Mouse (Mus musculus): Measurements from ENCODE around the gene Ankrd33. TPM values are rescaled to one million over a fixed set of nuclear protein-coding genes. Genes with fewer than 3 reads are reported as not detected.

The Ankrd33 gene
- total and polyA plus RNA-seq, 3 experiments = not detected

DNA sequence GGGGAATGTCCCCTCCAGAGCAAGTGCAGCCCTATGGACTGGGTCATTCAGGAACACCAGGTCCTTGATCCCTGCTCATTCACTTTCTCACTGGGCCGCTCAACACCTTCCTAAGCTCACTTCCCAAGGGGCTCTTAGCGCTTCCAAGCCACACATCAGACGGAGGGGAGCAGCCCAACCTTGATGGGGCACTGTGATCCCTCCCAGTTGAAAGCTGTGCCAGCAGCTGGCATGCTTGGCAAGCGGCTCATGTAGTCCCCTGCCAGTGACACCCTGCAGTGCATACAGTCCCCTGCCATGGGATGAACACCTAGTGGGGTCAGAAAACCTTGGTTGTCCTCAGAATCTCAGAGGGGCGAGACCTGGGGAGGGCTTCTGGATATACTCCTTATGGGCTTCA, 41.5 kb upstream of the Ankrd33 start:
- DNase-seq (ENCODE audit: low read depth, low spot score) = no peak
- Histone ChIP-seq H3K9me3 (replicated peaks; ENCODE audit: insufficient read depth, low read length) (no peaks in the 10 kb centered on the region), H3K4me3 (ENCODE audit: control insufficient read depth in 1 of 2, insufficient read depth in 1 of 2, low read depth in 2 of 2, low read length in 2 of 2) (no peak overlapping the region), H3K27ac (ENCODE audit: control insufficient read depth, low read depth, low read length) (no peak overlapping the region), H3K36me3 (ENCODE audit: control insufficient read depth in 1 of 2, insufficient read depth in 2 of 2, low read length in 2 of 2) (no peaks in the 10 kb centered on the region), H3K27me3 (ENCODE audit: control insufficient read depth in 1 of 2, insufficient read depth in 2 of 2, low read length in 2 of 2) (peaks cover 8 to 24% of the 10 kb centered on the region in 2 experiments), H3K4me1 (ENCODE audit: control insufficient read depth in 1 of 2, insufficient read depth in 2 of 2, low read length in 2 of 2) (no peaks in the 10 kb centered on the region), H3K79me2 (ENCODE audit: control insufficient read depth, insufficient read depth, low read length, poor library complexity) (no peaks in the 10 kb centered on the region), H3K9ac (ENCODE audit: control insufficient read depth, low read depth, low read length, poor library complexity, severe bottlenecking) (no peak overlapping the region)
- no peak for TF ChIP-seq POLR2A (IDR thresholded peaks at IDR 0.05; ENCODE audit: control insufficient read depth in 1 of 2, insufficient read depth in 1 of 2, low read depth in 1 of 2, low read length in 2 of 2, poor library complexity in 1 of 2)
- no peak for TF ChIP-seq ZC3H11A (IDR thresholded peaks at IDR 0.05; ENCODE audit: low read depth, low read length)
- TF ChIP-seq GABPA (IDR thresholded peaks at IDR 0.05; ENCODE audit: low read depth, low read length) = no peak
- no peak for TF ChIP-seq SMC3 (IDR thresholded peaks at IDR 0.05; ENCODE audit: low read depth, low read length)
- no peak for TF ChIP-seq POLR2AphosphoS2 (IDR thresholded peaks at IDR 0.05; ENCODE audit: low read length)
- no peak for TF ChIP-seq ZKSCAN1 (IDR thresholded peaks at IDR 0.05; ENCODE audit: low read depth, low read length)
- TF ChIP-seq ZNF384 (IDR thresholded peaks at IDR 0.05; ENCODE audit: low read depth, low read length) = no peak
- no peak for TF ChIP-seq CHD1 (IDR thresholded peaks at IDR 0.05; ENCODE audit: low read depth, low read length)
- no peak for TF ChIP-seq NRF1 (IDR thresholded peaks at IDR 0.05; ENCODE audit: insufficient read depth, low read depth, low read length, poor library complexity, severe bottlenecking)
- TF ChIP-seq TCF12 (IDR thresholded peaks at IDR 0.05; ENCODE audit: low read depth, low read length) = no peak
- no peak for TF ChIP-seq SIN3A (IDR thresholded peaks at IDR 0.05; ENCODE audit: low read length)

DNA sequence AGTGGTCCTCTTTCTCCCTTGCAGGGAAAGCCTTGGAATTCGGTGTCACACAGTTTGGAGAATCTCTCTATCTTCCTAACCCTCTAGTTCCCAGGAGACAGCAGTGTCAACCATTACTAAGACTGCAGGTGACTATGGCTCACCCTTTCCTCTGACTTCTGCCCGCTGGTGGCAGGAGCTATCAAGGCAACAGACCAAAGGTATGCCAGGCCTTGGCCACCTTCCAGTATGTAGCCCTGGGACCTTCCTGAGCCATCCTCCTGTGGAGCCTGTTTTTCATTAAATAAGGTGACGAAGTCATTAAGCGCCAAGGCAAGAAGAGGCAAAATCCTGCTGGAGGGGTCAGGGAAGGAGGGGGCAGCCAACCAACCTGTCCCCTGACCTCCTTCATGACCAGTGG, 40.4 kb upstream of the Ankrd33 start:
- H3K27me3 ChIP-seq (ENCODE audit: control insufficient read depth in 1 of 2, insufficient read depth in 2 of 2, low read length in 2 of 2) = peaks cover 8 to 17% of the 10 kb centered on the region in 2 experiments
- no peak overlapping the region for H3K4me3 ChIP-seq (ENCODE audit: control insufficient read depth in 1 of 2, insufficient read depth in 1 of 2, low read depth in 2 of 2, low read length in 2 of 2)

More for the DNA sequence above, 40.4 kb upstream of the Ankrd33 start:
- DNase-seq (ENCODE audit: low read depth, low spot score) = no peak
- H3K4me1 ChIP-seq (ENCODE audit: control insufficient read depth in 1 of 2, insufficient read depth in 2 of 2, low read length in 2 of 2) = no peaks in the 10 kb centered on the region
- TF ChIP-seq CTCF (IDR thresholded peaks at IDR 0.05 in 2 of 3, conservative IDR thresholded peaks at IDR 0.05 in 1 of 3; ENCODE audit: control insufficient read depth in 1 of 3, insufficient read depth in 1 of 3, low read depth in 2 of 3, low read length in 3 of 3, poor library complexity in 1 of 3, severe bottlenecking in 1 of 3) (no peak), MYC (IDR thresholded peaks at IDR 0.05; ENCODE audit: low read depth, low read length) (no peak), ETS1 (IDR thresholded peaks at IDR 0.05; ENCODE audit: low read depth, low read length) (no peak), TAL1 (IDR thresholded peaks at IDR 0.05; ENCODE audit: low read length) (no peak), GABPA (IDR thresholded peaks at IDR 0.05; ENCODE audit: low read depth, low read length) (no peak), BHLHE40 (IDR thresholded peaks at IDR 0.05; ENCODE audit: borderline replicate concordance, low read depth, low read length) (no peak), E2F4 (IDR thresholded peaks at IDR 0.05; ENCODE audit: borderline replicate concordance, low read depth, low read length) (no peak), NRF1 (IDR thresholded peaks at IDR 0.05; ENCODE audit: insufficient read depth, low read depth, low read length, poor library complexity, severe bottlenecking) (no peak), ZNF384 (IDR thresholded peaks at IDR 0.05; ENCODE audit: low read depth, low read length) (no peak), ZKSCAN1 (IDR thresholded peaks at IDR 0.05; ENCODE audit: low read depth, low read length) (no peak), TCF12 (IDR thresholded peaks at IDR 0.05; ENCODE audit: low read depth, low read length) (no peak), MAX (IDR thresholded peaks at IDR 0.05; ENCODE audit: low read length) (no peak), USF1 (IDR thresholded peaks at IDR 0.05; ENCODE audit: low read depth, low read length) (no peak), EP300 (IDR thresholded peaks at IDR 0.05; ENCODE audit: low read depth in 1 of 2, low read length in 2 of 2) (no peak), MYB (IDR thresholded peaks at IDR 0.05; ENCODE audit: low read depth, low read length) (no peak)
- no peaks in the 10 kb centered on the region for H3K36me3 ChIP-seq (ENCODE audit: control insufficient read depth in 1 of 2, insufficient read depth in 2 of 2, low read length in 2 of 2)
- H3K27ac ChIP-seq (ENCODE audit: control insufficient read depth, low read depth, low read length) = no peak overlapping the region
- no peaks in the 10 kb centered on the region for H3K9me3 ChIP-seq (replicated peaks; ENCODE audit: insufficient read depth, low read length)
- H3K79me2 ChIP-seq (ENCODE audit: control insufficient read depth, insufficient read depth, low read length, poor library complexity) = no peaks in the 10 kb centered on the region
- no peak overlapping the region for H3K9ac ChIP-seq (ENCODE audit: control insufficient read depth, low read depth, low read length, poor library complexity, severe bottlenecking)
